Mouse (Mus musculus) liver, adult 2 months (tissue): ENCODE results near the gene Rab8a.

Source experiments
- CTCF ChIP-seq: fragments of 200-500 bp; IDR thresholded peaks from 2 replicates; pipeline ENCODE4 v1.5.1; 2011; ENCODE audit warnings: low read depth, low read length, control low read depth
- POLR2A ChIP-seq: fragments of 200-500 bp; IDR thresholded peaks from 2 replicates; pipeline ENCODE4 v1.6.1; 2011; ENCODE audit warnings: low read length, control low read depth; ENCODE audit not compliant: insufficient read depth; ENCODE audit errors: extremely low read depth

DNA sequence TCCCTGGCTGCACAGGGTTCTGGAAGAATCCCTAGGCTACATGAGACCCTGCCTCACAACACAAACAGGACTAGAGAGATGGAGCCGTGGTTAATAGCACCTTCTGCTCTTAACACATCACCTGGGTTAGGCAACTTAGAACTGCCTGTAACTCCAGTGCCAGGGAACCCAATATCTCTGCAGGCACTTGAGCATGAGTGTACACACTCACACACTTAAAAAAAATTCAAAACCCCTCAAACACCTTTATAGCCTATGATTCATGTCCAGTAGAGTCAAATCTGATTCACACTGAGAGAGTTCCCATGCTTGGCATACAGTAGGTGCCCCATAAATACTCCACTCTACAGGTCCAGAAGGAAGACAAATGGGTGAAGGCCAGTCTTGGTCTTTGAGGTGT, 28.6 kb upstream of the Rab8a start:
- TF ChIP-seq CTCF (no peak), POLR2A (no peak)
